Mouse (Mus musculus): ENCODE results near the gene Ss18l2. TPM values are rescaled to one million over a fixed set of nuclear protein-coding genes. Genes with fewer than 3 reads are reported as not detected.

Gene Ss18l2
- total RNA-seq, 4 experiments from 2014 or later = 64.8 to 73.8 (median 69.7) TPM

- DNase-seq (ENCODE audit: low spot score in 2 of 2) = peak; percentile 12 to 21
Measured at GRCm38 (mm10) chr9:121757835-121758814, 48.0 kb downstream of the Ss18l2 start.

- peak; percentile 63 to 64 for DNase-seq (ENCODE audit: low spot score in 2 of 2)
Measured at GRCm38 (mm10) chr9:121759091-121760081, 49.3 kb downstream of the Ss18l2 start, which contains the start of gene Zfp651. TSS of gene Zfp651 (plus strand) at chr9:121759330.

- peak in 1 of 2 experiments; percentile 53 for DNase-seq (ENCODE audit: low spot score in 2 of 2)
Measured at GRCm38 (mm10) chr9:121760271-121761090, 50.4 kb downstream of the Ss18l2 start.

- DNase-seq (ENCODE audit: low spot score in 2 of 2) = no peak
Measured at GRCm38 (mm10) chr9:121761091-121761665, 51.0 kb downstream of the Ss18l2 start.

- no peak for DNase-seq (ENCODE audit: low spot score in 2 of 2)
Measured at GRCm38 (mm10) chr9:121761787-121762186, 51.7 kb downstream of the Ss18l2 start.

- peak in 1 of 2 experiments; percentile 21 for DNase-seq (ENCODE audit: low spot score in 2 of 2)
Measured at GRCm38 (mm10) chr9:121762248-121762647, 52.1 kb downstream of the Ss18l2 start.

GRCm38 (mm10) chr9:121762761-121763160 lies 52.6 kb downstream of the Ss18l2 start:
- peak in 1 of 2 experiments; percentile 18 for DNase-seq (ENCODE audit: low spot score in 2 of 2)

Other genes starting within 250 kb of the Ss18l2 start
- 100 to 1,000 TPM; 514 to 576 (median 548) TPM for gene Cck, start 214.6 kb upstream of the Ss18l2 start, total RNA-seq (2022)
- gene Lyzl4, start 68.2 kb upstream of the Ss18l2 start, total RNA-seq (2022) = 1 to 10 TPM in 3 of 4 experiments, under 1 TPM in 1; 0.80 to 4.4 (median 3.2) TPM
- gene Vipr1, start 67.6 kb upstream of the Ss18l2 start, total RNA-seq (2022) = 10 to 100 TPM; 17.8 to 20.5 (median 18.4) TPM
- 10 to 100 TPM; 22.7 to 34.7 (median 29.1) TPM for gene Sec22c, start 4.8 kb upstream of the Ss18l2 start, total RNA-seq (2022)
- gene Nktr, start 8.8 kb downstream of the Ss18l2 start, total RNA-seq (2022) = 100 to 1,000 TPM in 3 of 4 experiments, 10 to 100 TPM in 1; 96.7 to 159 (median 122) TPM
- gene Zfp651, start 49.0 kb downstream of the Ss18l2 start, total RNA-seq (2022) = 100 to 1,000 TPM in 2 of 4 experiments, 10 to 100 TPM in 2; 97.3 to 102 (median 99.5) TPM
- 1 to 10 TPM; 3.5 to 5.7 (median 4.4) TPM for gene Klhl40, start 67.3 kb downstream of the Ss18l2 start, total RNA-seq (2022)
- gene Hhatl, start 82.2 kb downstream of the Ss18l2 start, total RNA-seq (2022) = 10 to 100 TPM; 15.2 to 23.6 (median 20.1) TPM
- gene Ccdc13, start 129.1 kb downstream of the Ss18l2 start, total RNA-seq (2022) = 10 to 100 TPM in 1 of 4 experiments, 1 to 10 TPM in 3; 4.3 to 10.7 (median 9.4) TPM
- 10 to 100 TPM; 73.8 to 88.7 (median 86.3) TPM for gene Higd1a, start 148.0 kb downstream of the Ss18l2 start, total RNA-seq (2022)
- gene Ackr2, start 188.0 kb downstream of the Ss18l2 start, total RNA-seq (2022) = 1 to 10 TPM; 1.8 to 2.8 (median 2.2) TPM
- gene Cyp8b1, start 206.0 kb downstream of the Ss18l2 start, total RNA-seq (2022) = not detected
- gene Fam198a, start 240.7 kb downstream of the Ss18l2 start, total RNA-seq (2022) = 1 to 10 TPM; 5.4 to 7.6 (median 7.0) TPM